Mouse (Mus musculus) brain, embryonic 14.5 days (tissue): ENCODE results near the gene Tubg1.
A peak's percentile ranks its signal among the peaks of the same experiment; 100 is the strongest.

Experiments used
- CTCF ChIP-seq: fragments of 200-500 bp; IDR thresholded peaks from 2 replicates; pipeline ENCODE4 v1.5.1; 2012; ENCODE audit warnings: inconsistent platforms, mild to moderate bottlenecking, moderate library complexity, borderline replicate concordance; ENCODE audit not compliant: insufficient read depth, insufficient read length; ENCODE audit errors: extremely low read depth
- POLR2A ChIP-seq: fragments of 200-500 bp; IDR thresholded peaks from 2 replicates; pipeline ENCODE4 v1.6.1; 2012; ENCODE audit warnings: mild to moderate bottlenecking, inconsistent platforms, borderline replicate concordance; ENCODE audit not compliant: poor library complexity, insufficient read depth, insufficient read length, severe bottlenecking; ENCODE audit errors: extremely low read depth

- TF ChIP-seq CTCF: no peak
- peak; percentile 76; the same call in 1 of the 2 replicates for TF ChIP-seq POLR2A
Observed at GRCm38 (mm10) chr11:101119761-101120544, at the start of gene Tubg1, which contains the start of gene Retreg3.
